Mouse (Mus musculus): Measurements from ENCODE around the gene Pabpc1l.

GRCm38 (mm10) chr2:164010496-164010895, 14.8 kb upstream of the Pabpc1l start:
- TF ChIP-seq POLR2A (IDR thresholded peaks at IDR 0.05; ENCODE audit: extremely low read depth, insufficient read depth, low read length) (no peak), CTCF (IDR thresholded peaks at IDR 0.05; ENCODE audit: low read depth, low read length) (no peak)
